ENCODE assay signal across 8 mouse cellular contexts in the genomic region with DNA sequence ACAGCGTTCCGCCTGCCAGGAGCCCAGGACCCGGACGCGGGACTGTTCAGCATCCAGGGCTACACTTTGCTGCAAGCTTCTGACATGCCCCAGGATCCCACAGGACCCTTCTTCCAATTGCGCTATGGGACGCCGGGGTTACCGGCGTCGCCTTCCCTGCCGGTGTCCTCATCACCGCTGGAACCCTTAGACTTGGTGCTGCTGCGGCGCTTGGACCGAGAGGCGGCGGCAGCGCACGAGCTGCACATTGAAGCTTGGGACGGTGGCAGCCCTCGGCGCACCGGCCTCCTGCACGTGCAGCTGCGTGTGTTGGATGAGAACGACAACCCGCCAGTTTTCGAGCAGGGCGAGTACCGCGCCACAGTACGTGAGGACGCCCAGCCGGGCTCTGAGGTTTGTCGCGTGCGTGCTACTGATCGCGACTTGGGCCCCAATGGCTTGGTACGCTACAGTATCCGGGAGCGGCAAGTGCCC. TPM values are rescaled to one million over a fixed set of nuclear protein-coding genes. Genes with fewer than 3 reads are reported as not detected.
A peak's percentile ranks its signal among the peaks of the same experiment; 100 is the strongest.
DNase-seq lines count a peak whose midpoint lies in the region; ATAC-seq and TF ChIP-seq lines count a peak whose summit lies in the region.

No protein-coding gene starts in this region.

- DNase-seq in liver, adult 2 months (ENCODE audit: extremely low read depth, low read depth, low spot score) = no peak
- no peak for DNase-seq in liver
- DNase-seq in embryonic facial prominence, embryonic 10.5 days (ENCODE audit: low spot score) = peak; percentile 63
- DNase-seq in heart, postnatal 36 days = peak; percentile 16 to 26
- DNase-seq in liver, postnatal 0 days = no peak
- no peak for DNase-seq in testis, postnatal 14 days (ENCODE audit: low spot score)
- DNase-seq in ovary, adult 18-20 months (ENCODE audit: low spot score) = no peak

- TF ChIP-seq EP300 in liver, postnatal 0 days (IDR thresholded peaks at IDR 0.05; ENCODE audit: low read depth) = no peak

- H3K27ac ChIP-seq in liver, adult 2 months (replicated peaks; ENCODE audit: insufficient read depth, low read depth, low read length) = no peak overlapping the region
- H3K27ac ChIP-seq in embryonic facial prominence, embryonic 10.5 days (replicated peaks) = no peak overlapping the region
- H3K27ac ChIP-seq in liver, postnatal 0 days (ENCODE audit: low read depth) = no peak overlapping the region
- no peak overlapping the region for H3K27ac ChIP-seq in small intestine, adult 2 months (ENCODE audit: insufficient read depth, low read depth, low read length)

- ATAC-seq in liver, postnatal 0 days = no peak

- intact Hi-C loops in heart, postnatal 36 days (cut with DNase I) = no loop called here

- H3K36me3 ChIP-seq in liver, adult 2 months (ENCODE audit: control insufficient read depth, insufficient read depth, low read length) = no peaks in the 10 kb centered on the region
- H3K36me3 ChIP-seq in embryonic facial prominence, embryonic 10.5 days (replicated peaks) = no peaks in the 10 kb centered on the region
- H3K36me3 ChIP-seq in liver, postnatal 0 days (replicated peaks; ENCODE audit: insufficient read depth, low read length) = no peaks in the 10 kb centered on the region
- no peaks in the 10 kb centered on the region for H3K36me3 ChIP-seq in small intestine, adult 2 months (ENCODE audit: control insufficient read depth, insufficient read depth, low read length)

- no peaks in the 10 kb centered on the region for H3K79me2 ChIP-seq in liver, adult 2 months (ENCODE audit: control insufficient read depth, insufficient read depth, low read length)

- peak overlapping the region; percentile 61 for H3K4me2 ChIP-seq in liver, postnatal 0 days (ENCODE audit: low read depth, low read length)

- no peaks in the 10 kb centered on the region; the same call in 1 of the 2 replicates for H3K4me1 ChIP-seq in liver, adult 2 months (ENCODE audit: control insufficient read depth, insufficient read depth, low read length)
- peaks cover 26% of the 10 kb centered on the region for H3K4me1 ChIP-seq in embryonic facial prominence, embryonic 10.5 days
- H3K4me1 ChIP-seq in liver, postnatal 0 days (ENCODE audit: insufficient read depth) = no peaks in the 10 kb centered on the region
- no peaks in the 10 kb centered on the region; the same call in 1 of the 2 replicates for H3K4me1 ChIP-seq in small intestine, adult 2 months (ENCODE audit: control insufficient read depth, insufficient read depth, insufficient read length, low read length)

- no peak overlapping the region for H3K9ac ChIP-seq in liver, adult 2 months (ENCODE audit: low read depth, low read length)
- no peak overlapping the region for H3K9ac ChIP-seq in liver, postnatal 0 days (replicated peaks)

- no peak for TF ChIP-seq CTCF in liver, adult 2 months (IDR thresholded peaks at IDR 0.05; ENCODE audit: low read depth, low read length)
- TF ChIP-seq CTCF in liver, postnatal 0 days (IDR thresholded peaks at IDR 0.05; ENCODE audit: low read depth) = no peak
- no peak for TF ChIP-seq CTCF in small intestine, adult 2 months (IDR thresholded peaks at IDR 0.05; ENCODE audit: extremely low read depth, insufficient read length, insufficient replicate concordance, low read depth, low read length)

- peaks cover 19% of the 10 kb centered on the region for H3K27me3 ChIP-seq in liver, adult 2 months (ENCODE audit: control insufficient read depth, insufficient read depth, low read length)
- peaks cover 90% of the 10 kb centered on the region for H3K27me3 ChIP-seq in embryonic facial prominence, embryonic 10.5 days (replicated peaks; ENCODE audit: low read depth, poor library complexity, severe bottlenecking)
- peaks cover 54% of the 10 kb centered on the region for H3K27me3 ChIP-seq in liver, postnatal 0 days (ENCODE audit: insufficient read depth, low read length)
- peaks cover 27% of the 10 kb centered on the region for H3K27me3 ChIP-seq in small intestine, adult 2 months (ENCODE audit: control insufficient read depth, insufficient read depth, low read length)

- TF ChIP-seq POLR2A in liver, adult 2 months (IDR thresholded peaks at IDR 0.05; ENCODE audit: extremely low read depth, insufficient read depth, low read length) = no peak
- no peak for TF ChIP-seq POLR2A in small intestine, adult 2 months (IDR thresholded peaks at IDR 0.05; ENCODE audit: low read depth, low read length)

- no peaks in the 10 kb centered on the region for H3K9me3 ChIP-seq in embryonic facial prominence, embryonic 10.5 days
- no peaks in the 10 kb centered on the region for H3K9me3 ChIP-seq in liver, postnatal 0 days (ENCODE audit: low read length)

- peak overlapping the region; percentile 36; the same call in 1 of the 2 replicates for H3K4me3 ChIP-seq in liver, adult 2 months (ENCODE audit: insufficient read depth, low read depth, low read length)
- H3K4me3 ChIP-seq in embryonic facial prominence, embryonic 10.5 days = peak overlapping the region; percentile 68
- peak overlapping the region; percentile 40 for H3K4me3 ChIP-seq in liver, postnatal 0 days (ENCODE audit: low read depth, low read length)
- peak overlapping the region; percentile 31 for H3K4me3 ChIP-seq in small intestine, adult 2 months (ENCODE audit: low read depth, low read length)

- WGBS in liver, adult 2 months = 1% methylated on average over 43 of the region's 43 CpGs
- under 1% methylated on average over 43 of the region's 43 CpGs for WGBS in embryonic facial prominence, embryonic 10.5 days
- WGBS in liver, postnatal 0 days (ENCODE audit: insufficient replicate concordance) = 2% methylated on average over 43 of the region's 43 CpGs
- 3% methylated on average over 43 of the region's 43 CpGs for WGBS in small intestine, adult 2 months

RNA-seq across cellular contexts. Expression of a gene that starts 0.7 kb away (rescaled TPM):
- 0.09 and 0.13 TPM in 2 replicates for total RNA-seq in liver, adult 2 months (2014; rRNA removed)
- polyA plus RNA-seq in liver, adult 2 months (2012; rRNA removed) = 0.01 TPM in 2 replicates
- 0.04 and 0.11 TPM in 2 replicates for polyA plus RNA-seq in embryonic facial prominence, embryonic 10.5 days (2016; fragmentation: Nextera tagmentation; extraction: Ambion mirVana)
- under 1 TPM; 0.54 to 0.75 TPM for total RNA-seq in heart, postnatal 36 days (2021)
- polyA plus RNA-seq in liver, postnatal 0 days (2015; fragmentation: Nextera tagmentation; extraction: Ambion mirVana) = 0.02 TPM in 2 replicates
- polyA plus RNA-seq in small intestine, adult 2 months (2012; rRNA removed) = 0.06 and 0.09 TPM in 2 replicates

Comparison
In these comparisons a context has a peak if more than half of its experiments do, and no peak if none do; other contexts are left out.
1. DNase-seq: peak in embryonic facial prominence, embryonic 10.5 days (single experiment) and heart, postnatal 36 days (2 of 2); none in liver, adult 2 months (single experiment), liver (single experiment), liver, postnatal 0 days (single experiment), testis, postnatal 14 days (single experiment) and ovary, adult 18-20 months (single experiment).
2. Peak in every context shown above with its lines, with median percentiles within 50 percentile points of each other: H3K4me3 ChIP-seq.